Mouse (Mus musculus) intestine, embryonic 16.5 days (tissue): ENCODE measurements at regions not wholly inside any gene's neighbourhood (a gene's known extent, or its start where the extent isn't known, plus 50 kb on each side); places are given as distances from the start of the nearest gene placed in this dataset.
A peak's percentile ranks its signal among the peaks of the same experiment; 100 is the strongest.

Experiments used
- ATAC-seq: fragments of 200-750 bp; cut with Nextera tagmentation; 2 replicates; pipeline ENCODE4 v1.8.0; 2017; ENCODE audit warnings: moderate TSS enrichment, moderate library complexity
- H3K27ac ChIP-seq: fragments of 300-500 bp; sonication (generic); 2 replicates; pipeline ENCODE4 v1.5.1; 2014; ENCODE audit warnings: mild to moderate bottlenecking, low read length
- H3K27me3 ChIP-seq: fragments of 300-500 bp; sonication (generic); replicated peaks from 2 replicates; pipeline ENCODE4 v1.6.1; 2014; ENCODE audit warnings: low read length, control low read depth, mixed read lengths; ENCODE audit not compliant: control insufficient read depth, insufficient read depth
- H3K36me3 ChIP-seq: fragments of 300-500 bp; sonication (generic); 2 replicates; pipeline ENCODE4 v1.6.1; 2014; ENCODE audit warnings: low read length, control low read depth; ENCODE audit not compliant: control insufficient read depth, insufficient read depth
- H3K4me1 ChIP-seq: fragments of 300-500 bp; sonication (generic); 2 replicates; pipeline ENCODE4 v1.6.1; 2014; ENCODE audit warnings: low read length, control low read depth, mixed read lengths; ENCODE audit not compliant: control insufficient read depth, insufficient read depth
- H3K4me2 ChIP-seq: fragments of 300-500 bp; sonication (generic); 2 replicates; pipeline ENCODE4 v1.6.1; 2014; ENCODE audit warnings: low read depth, low read length, control low read depth
- H3K4me3 ChIP-seq: fragments of 300-500 bp; sonication (generic); 2 replicates; pipeline ENCODE4 v1.5.1; 2014; ENCODE audit warnings: mild to moderate bottlenecking, low read length
- H3K9ac ChIP-seq: fragments of 300-500 bp; sonication (generic); 2 replicates; pipeline ENCODE4 v1.6.1; 2014; ENCODE audit warnings: low read depth, low read length
- H3K9me3 ChIP-seq: fragments of 300-500 bp; sonication (generic); 2 replicates; pipeline ENCODE4 v1.6.1; 2016; ENCODE audit warnings: low read length, control low read depth; ENCODE audit not compliant: control insufficient read depth
- WGBS: fragments of 180-500 bp; shearing (Covaris S2); extraction: QIAGEN DNeasy Blood & Tissue Kit; methylation state at CpG from one replicate; pipeline ENCODE4 v1.1.7; 2014; 5-methylcytosine and 5-hydroxymethylcytosine counted together

- Histone ChIP-seq H3K27me3 (no peaks in the 10 kb centered on the region), H3K27ac (no peak overlapping the region), H3K9ac (no peak overlapping the region), H3K36me3 (no peaks in the 10 kb centered on the region), H3K9me3 (no peaks in the 10 kb centered on the region), H3K4me3 (no peak overlapping the region), H3K4me2 (no peak overlapping the region), H3K4me1 (no peaks in the 10 kb centered on the region)
- 78% methylated on average over 6 of the region's 6 CpGs for WGBS
- ATAC-seq: no peak
Observed at GRCm38 (mm10) chr16:76786405-76787155, 226.9 kb upstream of the Usp25 start.

GRCm38 (mm10) chr16:76782656-76783055 lies 230.8 kb upstream of the Usp25 start:
- Histone ChIP-seq H3K27me3 (no peaks in the 10 kb centered on the region), H3K27ac (no peak overlapping the region), H3K4me2 (no peak overlapping the region), H3K9ac (no peak overlapping the region), H3K4me1 (no peaks in the 10 kb centered on the region), H3K36me3 (no peaks in the 10 kb centered on the region), H3K4me3 (no peak overlapping the region), H3K9me3 (no peaks in the 10 kb centered on the region)
- no peak for ATAC-seq
- 69% methylated on average over 5 of the region's 5 CpGs for WGBS

- no peak overlapping the region for H3K9ac ChIP-seq
- H3K4me2 ChIP-seq: no peak overlapping the region
- H3K4me3 ChIP-seq: no peak overlapping the region
- no peak for ATAC-seq
- H3K9me3 ChIP-seq: no peaks in the 10 kb centered on the region
- H3K4me1 ChIP-seq: no peaks in the 10 kb centered on the region
- no peak overlapping the region for H3K27ac ChIP-seq
- no peaks in the 10 kb centered on the region for H3K27me3 ChIP-seq
- no peaks in the 10 kb centered on the region for H3K36me3 ChIP-seq
- 78% methylated on average over 2 of the region's 2 CpGs for WGBS
Observed at GRCm38 (mm10) chr16:76775790-76776189, 237.7 kb upstream of the Usp25 start.

GRCm38 (mm10) chr16:76774032-76774431 lies 239.5 kb upstream of the Usp25 start:
- H3K4me3 ChIP-seq: no peak overlapping the region
- H3K4me1 ChIP-seq: no peaks in the 10 kb centered on the region
- H3K9ac ChIP-seq: no peak overlapping the region
- no peaks in the 10 kb centered on the region for H3K9me3 ChIP-seq
- H3K27me3 ChIP-seq: no peaks in the 10 kb centered on the region
- no peak overlapping the region for H3K4me2 ChIP-seq
- ATAC-seq: no peak
- WGBS: 73% methylated on average over 8 of the region's 8 CpGs
- H3K27ac ChIP-seq: no peak overlapping the region
- H3K36me3 ChIP-seq: no peaks in the 10 kb centered on the region

GRCm38 (mm10) chr16:76773466-76773865 lies 240.0 kb upstream of the Usp25 start:
- ATAC-seq: no peak
- no peaks in the 10 kb centered on the region for H3K27me3 ChIP-seq
- no peaks in the 10 kb centered on the region for H3K36me3 ChIP-seq
- no peaks in the 10 kb centered on the region for H3K9me3 ChIP-seq
- H3K4me1 ChIP-seq: no peaks in the 10 kb centered on the region
- no peak overlapping the region for H3K4me2 ChIP-seq
- H3K9ac ChIP-seq: no peak overlapping the region
- H3K4me3 ChIP-seq: no peak overlapping the region
- no peak overlapping the region for H3K27ac ChIP-seq

- H3K36me3 ChIP-seq: no peaks in the 10 kb centered on the region
- no peak overlapping the region for H3K4me2 ChIP-seq
- H3K4me1 ChIP-seq: no peaks in the 10 kb centered on the region
- WGBS: 75% methylated on average over 9 of the region's 9 CpGs
- no peak for ATAC-seq
- no peak overlapping the region for H3K4me3 ChIP-seq
- no peaks in the 10 kb centered on the region for H3K9me3 ChIP-seq
- no peaks in the 10 kb centered on the region for H3K27me3 ChIP-seq
- H3K27ac ChIP-seq: no peak overlapping the region
- no peak overlapping the region for H3K9ac ChIP-seq
Observed at GRCm38 (mm10) chr16:76768607-76769006, 244.9 kb upstream of the Usp25 start.

GRCm38 (mm10) chr16:76766636-76767035 lies 246.9 kb upstream of the Usp25 start:
- H3K4me3 ChIP-seq: no peak overlapping the region
- no peaks in the 10 kb centered on the region for H3K36me3 ChIP-seq
- no peak overlapping the region for H3K27ac ChIP-seq
- H3K27me3 ChIP-seq: no peaks in the 10 kb centered on the region
- H3K9ac ChIP-seq: no peak overlapping the region
- ATAC-seq: no peak
- H3K9me3 ChIP-seq: no peaks in the 10 kb centered on the region
- H3K4me1 ChIP-seq: no peaks in the 10 kb centered on the region
- H3K4me2 ChIP-seq: no peak overlapping the region
- 57% methylated on average over 3 of the region's 3 CpGs for WGBS

GRCm38 (mm10) chr16:76765536-76765935 lies 248.0 kb upstream of the Usp25 start:
- ATAC-seq: no peak
- 26% methylated on average over 7 of the region's 7 CpGs for WGBS

GRCm38 (mm10) chr16:76764994-76765393 lies 248.5 kb upstream of the Usp25 start:
- Histone ChIP-seq H3K4me1 (no peaks in the 10 kb centered on the region), H3K4me3 (no peak overlapping the region), H3K4me2 (0 out of 2 replicates have a peak overlapping the region, but pooled peaks have one; percentile 10), H3K9ac (no peak overlapping the region), H3K27me3 (no peaks in the 10 kb centered on the region), H3K9me3 (no peaks in the 10 kb centered on the region), H3K27ac (no peak overlapping the region), H3K36me3 (no peaks in the 10 kb centered on the region)
- WGBS: 24% methylated on average over 5 of the region's 5 CpGs
- no peak for ATAC-seq

More at GRCm38 (mm10) chr16:76765536-76765935, 248.0 kb upstream of the Usp25 start:
- H3K36me3 ChIP-seq: no peaks in the 10 kb centered on the region
- H3K9ac ChIP-seq: no peak overlapping the region
- H3K4me2 ChIP-seq: 0 out of 2 replicates have a peak overlapping the region, but pooled peaks have one; percentile 10
- no peak overlapping the region for H3K4me3 ChIP-seq
- H3K4me1 ChIP-seq: no peaks in the 10 kb centered on the region
- no peak overlapping the region for H3K27ac ChIP-seq
- H3K9me3 ChIP-seq: no peaks in the 10 kb centered on the region
- no peaks in the 10 kb centered on the region for H3K27me3 ChIP-seq
